Mouse (Mus musculus) G1E (cell line): ENCODE data around the gene Diaph3.

Experiments
- CTCF ChIP-seq: IDR thresholded peaks from 2 replicates; pipeline ENCODE4 v1.5.1; 2012; ENCODE audit warnings: low read depth, low read length, inconsistent platforms, mixed read lengths
- GATA1 ChIP-seq: IDR thresholded peaks from 2 replicates; pipeline ENCODE4 v1.6.1; 2012; ENCODE audit warnings: borderline replicate concordance, low read length, inconsistent platforms, mixed read lengths
- GATA2 ChIP-seq: IDR thresholded peaks from 2 replicates; pipeline ENCODE4 v1.6.1; 2012; ENCODE audit warnings: low read depth, low read length, inconsistent platforms, borderline replicate concordance
- POLR2AphosphoS5 ChIP-seq: IDR thresholded peaks from 2 replicates; pipeline ENCODE4 v1.6.1; 2012; ENCODE audit warnings: low read depth, low read length, inconsistent platforms; ENCODE audit not compliant: insufficient replicate concordance
- TAL1 ChIP-seq: conservative IDR thresholded peaks from 2 replicates; pipeline ENCODE4 v1.6.1; 2012; ENCODE audit warnings: low read depth, low read length, inconsistent platforms, mixed read lengths

GRCm38 (mm10) chr14:86833003-86833402 lies 308.0 kb downstream of the Diaph3 start:
- TF ChIP-seq CTCF (no peak), GATA1 (no peak), GATA2 (no peak), POLR2AphosphoS5 (no peak), TAL1 (no peak)
